Mouse (Mus musculus) spleen, postnatal 36 days (tissue): ENCODE data around the gene Macrod2.

Experiments
- DNase-seq, 2 experiments: peaks; one replicate each; pipeline ENCODE4 v3.0.0; 2022; ENCODE audit warnings: low spot score in 2 of 2, mixed read lengths in 1 of 2

Macrod2 gene

DNA sequence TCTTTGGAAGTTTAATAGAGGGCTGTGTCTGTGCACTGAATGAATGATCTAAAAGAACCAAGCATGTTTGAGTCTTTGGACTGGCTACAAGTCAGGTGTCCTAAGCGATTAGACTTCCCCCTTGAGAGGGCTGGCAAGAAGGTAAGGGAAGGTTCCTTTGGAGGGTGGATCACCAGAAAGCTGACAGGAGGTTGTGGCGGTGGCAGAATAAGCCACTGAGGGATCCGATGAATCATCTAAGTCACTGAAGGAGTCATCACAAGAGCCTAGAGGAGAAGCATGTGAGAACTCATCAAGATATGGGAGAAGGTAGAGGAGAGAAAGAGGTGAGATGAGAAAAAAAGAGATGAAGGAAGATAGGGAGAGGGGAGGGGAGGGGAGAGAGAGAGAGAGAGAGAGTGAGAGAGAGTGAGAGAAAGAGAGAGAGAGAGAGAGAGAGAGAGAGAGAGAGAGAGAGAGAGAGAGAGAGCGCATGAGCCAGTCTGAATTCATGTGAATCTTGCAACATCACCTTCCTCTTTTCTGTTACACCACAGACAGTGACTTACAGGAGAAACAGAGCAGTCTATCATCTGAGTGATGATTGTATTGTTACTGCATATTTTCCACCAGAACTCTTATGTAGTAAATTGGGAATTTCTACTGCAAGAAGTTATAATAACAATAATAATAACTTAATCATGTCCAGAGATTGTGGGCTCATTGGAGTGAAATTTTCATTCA is 398.9 kb downstream of the Macrod2 start:
- DNase-seq, result no peak

DNA sequence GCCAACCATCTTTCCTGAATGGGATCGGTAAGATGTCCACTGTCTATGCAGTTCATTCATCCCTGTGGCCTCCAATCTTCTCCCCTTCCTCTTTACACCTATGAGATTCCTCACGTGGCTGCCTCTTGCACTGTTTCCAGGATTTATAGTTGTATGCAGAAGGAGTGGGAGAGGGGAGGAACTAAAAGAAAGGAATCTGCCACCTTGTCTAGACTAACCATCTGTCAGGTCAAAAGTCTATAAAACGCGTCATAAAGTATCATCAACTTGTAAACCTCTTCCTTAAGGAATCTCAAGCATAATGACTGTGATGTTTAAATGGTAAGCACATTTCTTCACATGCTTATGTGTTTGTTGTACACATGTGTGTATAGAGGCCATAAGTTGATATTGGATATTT is 416.6 kb downstream of the Macrod2 start:
- DNase-seq, result no peak

DNA sequence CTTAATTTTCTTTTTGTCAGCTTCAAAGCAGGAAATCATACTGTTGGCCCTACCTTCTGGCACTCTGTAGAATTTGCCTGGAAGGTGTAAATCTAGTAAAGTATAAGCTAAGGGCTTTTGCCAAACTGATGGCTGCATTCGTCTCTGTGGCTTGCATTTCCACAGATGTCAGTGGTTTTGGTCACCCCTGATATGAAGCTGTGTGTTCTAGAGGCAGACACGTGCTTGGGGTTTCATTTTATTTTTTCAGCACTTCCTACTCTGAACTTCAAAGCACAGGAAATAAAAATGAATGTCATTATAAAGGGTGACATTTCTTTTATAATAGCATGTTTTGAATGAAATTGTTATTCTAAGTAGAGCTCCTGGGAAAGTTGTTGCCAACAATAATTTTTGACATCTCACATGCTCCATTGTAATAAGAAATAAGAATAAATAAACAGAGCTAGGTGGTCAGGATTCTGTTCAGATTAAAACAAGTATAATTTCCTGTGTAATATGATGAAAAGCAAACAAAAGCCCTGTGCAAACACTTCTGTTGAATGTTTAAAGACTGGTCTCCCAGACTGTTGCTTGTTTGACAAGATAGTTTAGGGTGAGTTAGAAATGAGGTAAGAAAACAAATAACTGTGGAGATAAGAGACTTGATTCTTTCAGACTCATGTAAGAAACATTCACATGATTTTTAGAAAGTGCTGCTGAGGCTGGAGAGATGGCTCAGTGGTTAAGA is 424.4 kb downstream of the Macrod2 start:
- no peak for DNase-seq

DNA sequence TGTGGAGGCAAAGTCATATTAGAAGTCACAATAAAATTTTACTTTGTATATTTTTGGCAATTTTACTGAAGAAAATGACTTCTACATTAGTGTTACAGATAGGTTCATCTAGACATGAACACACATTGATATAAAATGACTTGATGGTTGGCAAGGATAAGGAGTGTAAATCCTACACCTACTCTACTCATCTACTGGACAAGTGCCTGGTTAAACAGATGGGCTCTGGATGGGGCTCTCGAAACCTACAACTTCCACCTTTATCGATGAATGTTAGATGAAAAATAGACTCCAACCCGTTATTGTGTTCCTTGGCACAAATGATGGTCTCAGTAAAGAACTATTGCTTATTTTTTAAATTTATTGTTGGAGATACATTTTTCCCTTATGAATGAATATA is 427.3 kb downstream of the Macrod2 start:
- no peak for DNase-seq

DNA sequence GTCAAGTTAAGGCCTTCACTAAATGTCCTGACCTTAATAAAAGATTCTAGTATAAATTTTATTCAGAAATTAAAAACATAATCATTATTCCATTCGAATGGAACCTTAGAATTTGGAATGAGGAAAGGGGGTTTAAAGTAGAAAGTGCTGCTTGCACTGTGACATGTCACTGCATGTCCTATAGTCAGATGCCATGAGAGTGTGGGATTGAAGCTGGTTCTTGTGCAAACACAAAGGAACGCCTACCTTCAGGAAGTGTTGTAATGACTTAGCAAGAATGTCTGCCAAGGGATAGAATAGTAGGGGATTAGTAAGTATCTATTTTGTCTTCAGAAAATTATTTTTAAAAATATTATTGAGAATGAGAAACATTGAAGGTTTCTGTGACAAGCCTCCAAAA is 431.1 kb downstream of the Macrod2 start:
- DNase-seq, result no peak

DNA sequence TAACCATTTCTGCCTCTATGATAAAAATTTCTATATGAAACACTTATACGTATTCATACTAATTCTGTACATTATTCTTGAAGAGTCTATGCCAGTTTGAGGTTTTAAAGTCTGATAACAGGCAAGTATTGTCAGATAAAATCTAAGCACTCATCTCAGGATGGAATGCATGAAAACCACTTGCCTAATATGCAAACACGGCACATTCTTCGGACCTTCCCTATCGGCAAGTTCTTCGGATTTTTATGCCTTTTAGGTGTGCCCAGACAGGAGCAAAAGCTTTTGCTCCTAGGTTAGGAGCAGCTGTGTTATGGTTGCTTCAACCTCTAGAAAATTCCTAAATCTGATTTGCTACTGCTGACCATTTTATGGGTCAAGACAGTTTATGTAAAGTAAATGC is 433.8 kb downstream of the Macrod2 start:
- no peak for DNase-seq

DNA sequence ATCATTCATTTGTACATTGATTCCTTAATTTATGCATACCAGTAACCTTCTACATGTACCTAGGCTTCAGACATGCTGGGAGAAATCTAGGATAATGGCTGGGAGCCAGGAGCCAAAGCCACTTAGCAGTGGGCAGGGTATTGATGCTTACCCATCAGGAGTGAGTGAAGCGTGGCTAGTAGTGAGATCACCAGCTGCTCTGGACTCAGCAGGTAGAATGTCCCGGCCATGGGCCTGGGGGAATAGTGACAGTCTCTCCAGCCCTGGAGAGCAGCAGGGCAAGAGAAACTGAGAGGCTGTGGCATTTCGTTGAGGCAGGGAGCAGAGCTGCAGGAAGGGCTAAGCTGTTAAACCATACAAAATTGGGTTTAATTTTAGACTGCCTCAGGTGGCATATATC is 435.0 kb downstream of the Macrod2 start:
- DNase-seq, result no peak

DNA sequence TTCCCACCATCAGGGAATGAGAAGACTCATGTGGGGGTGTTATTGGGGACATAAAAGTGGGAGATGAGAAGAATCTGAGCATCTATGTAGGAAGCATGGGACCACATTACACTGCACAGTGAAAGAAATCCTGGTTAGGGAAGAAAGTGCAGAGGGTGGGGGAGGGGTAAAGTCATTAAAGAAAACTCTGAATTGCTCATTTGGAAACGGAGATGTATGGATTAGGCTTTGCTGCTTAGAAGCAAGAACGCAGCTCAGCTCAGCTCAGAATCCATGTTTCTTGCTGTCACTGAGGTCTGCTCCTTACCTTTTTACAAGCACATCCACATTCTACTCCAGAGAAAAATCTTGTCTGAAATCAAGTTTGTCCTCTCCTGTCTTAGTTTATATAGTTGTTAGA is 444.3 kb downstream of the Macrod2 start:
- no peak for DNase-seq

DNA sequence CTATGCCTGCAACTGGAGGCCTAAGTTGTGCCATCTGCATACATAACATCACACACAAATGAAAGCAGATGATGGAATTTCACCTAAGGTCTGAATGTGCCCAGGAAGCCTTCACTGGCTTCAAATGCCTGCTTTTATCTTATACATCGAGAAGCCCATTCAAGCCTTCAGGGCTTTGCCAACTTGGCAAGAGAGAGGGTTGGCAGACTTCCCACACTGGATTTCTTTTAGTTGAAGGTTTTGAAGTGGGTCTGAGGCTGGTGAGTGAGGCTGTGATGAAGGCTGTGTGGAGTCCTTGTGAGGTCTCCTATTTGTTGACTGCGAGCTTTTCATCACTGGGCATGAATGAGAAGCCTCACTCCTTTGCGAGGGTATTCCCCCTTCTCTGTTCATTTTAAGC is 444.8 kb downstream of the Macrod2 start:
- DNase-seq, result no peak

DNA sequence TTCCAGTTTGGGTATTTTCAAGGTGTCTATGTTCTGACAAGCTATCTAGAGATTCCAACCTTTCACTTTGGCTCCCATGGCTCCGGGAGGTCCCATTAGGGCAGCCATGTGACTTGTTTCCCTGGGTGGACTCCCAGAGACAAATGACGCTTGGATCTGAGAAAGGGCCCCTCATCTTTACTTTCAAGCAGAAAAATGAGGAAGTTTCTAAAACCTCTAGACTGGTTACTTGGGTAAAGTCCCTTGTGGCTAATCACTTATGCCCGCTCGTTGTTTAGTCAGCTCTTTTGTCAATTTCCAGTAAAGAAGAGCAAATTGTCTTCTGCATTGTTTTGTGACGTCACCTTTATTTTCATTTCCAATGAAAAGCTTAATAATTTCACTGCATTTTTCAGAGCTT is 448.9 kb downstream of the Macrod2 start:
- DNase-seq, result no peak

DNA sequence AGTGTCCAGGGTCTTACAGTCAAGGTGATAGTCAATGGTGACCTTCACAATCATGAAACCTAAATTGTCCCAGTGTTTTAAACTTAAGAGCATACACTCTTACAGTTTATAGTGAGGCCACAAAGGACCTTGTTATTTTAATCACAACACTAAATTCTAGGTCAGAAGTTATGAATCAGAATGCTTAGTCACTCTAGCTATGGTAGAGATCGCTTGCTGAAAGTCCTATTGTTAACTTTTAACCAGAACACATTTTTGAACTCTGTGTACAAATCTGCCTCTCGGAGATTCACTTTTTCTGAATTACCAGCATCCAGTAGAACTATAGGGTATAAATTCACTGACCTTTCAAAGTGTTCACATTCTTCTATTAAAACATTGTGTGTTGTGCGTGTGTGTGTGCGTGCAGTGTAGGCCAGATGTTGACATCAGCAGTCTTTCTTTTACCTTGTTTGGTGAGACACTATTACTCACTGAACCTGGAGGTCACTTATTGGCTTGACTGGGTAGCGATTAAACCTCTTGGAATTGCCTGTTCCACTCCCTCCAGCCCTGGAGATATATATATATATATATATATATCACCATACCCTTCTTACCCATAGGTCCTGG is 452.8 kb downstream of the Macrod2 start:
- DNase-seq, result no peak

DNA sequence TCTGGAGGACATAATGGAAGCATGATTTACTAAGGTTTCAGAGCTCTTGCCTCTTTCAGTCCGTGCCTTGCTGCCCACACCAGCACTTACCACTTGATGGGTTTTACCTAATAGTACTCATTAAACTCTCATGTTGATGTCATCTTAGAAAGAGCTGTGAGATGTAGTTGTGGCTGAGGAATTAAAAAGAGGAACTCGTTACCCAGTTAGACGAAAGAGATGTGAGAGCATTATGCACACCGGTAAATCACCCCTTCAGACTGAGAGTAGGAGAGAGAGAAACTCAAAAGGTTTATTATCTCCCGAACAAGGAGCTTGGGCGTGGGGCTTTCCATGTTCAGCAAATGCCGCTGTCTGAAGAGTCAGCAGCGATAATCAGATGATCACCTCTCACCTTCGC is 458.4 kb downstream of the Macrod2 start:
- no peak for DNase-seq

DNA sequence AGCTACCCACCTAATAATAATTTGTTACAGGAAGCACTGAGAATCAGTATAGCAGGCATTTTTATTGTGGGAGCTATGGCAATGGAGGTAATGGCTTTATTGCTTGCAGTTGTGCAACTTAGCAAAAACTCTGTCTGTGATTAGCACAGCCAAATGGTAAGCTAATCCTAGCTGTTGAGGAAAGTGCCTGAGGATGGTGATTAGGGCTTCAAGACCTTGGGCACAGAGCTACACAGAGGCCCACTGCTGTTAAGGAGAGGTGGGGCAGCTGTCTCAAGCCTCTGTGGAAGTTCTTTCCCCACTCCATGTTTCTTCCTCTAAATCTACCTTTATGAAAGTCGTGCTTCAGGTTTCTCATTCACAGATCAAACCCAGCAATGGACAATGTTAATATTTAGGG is 466.2 kb downstream of the Macrod2 start:
- DNase-seq, result no peak

DNA sequence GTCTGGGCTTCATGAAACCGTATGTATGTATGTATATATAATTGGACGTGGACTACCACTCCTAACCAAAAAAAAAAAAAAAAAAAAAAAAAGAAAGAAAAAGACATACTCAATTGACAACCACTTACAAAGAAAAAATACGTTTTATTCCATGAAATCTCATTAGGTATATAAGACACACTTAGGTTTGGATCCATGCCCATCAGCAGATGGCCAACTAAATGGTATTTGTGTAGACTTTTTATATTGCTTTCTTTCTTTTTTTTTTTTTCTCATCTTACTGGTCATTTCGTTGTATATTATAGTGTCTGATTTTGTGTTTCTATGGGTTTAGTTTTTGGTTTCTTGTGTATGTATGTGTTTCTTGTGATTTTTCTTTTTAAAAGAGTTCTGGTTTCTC is 467.6 kb downstream of the Macrod2 start:
- no peak for DNase-seq

DNA sequence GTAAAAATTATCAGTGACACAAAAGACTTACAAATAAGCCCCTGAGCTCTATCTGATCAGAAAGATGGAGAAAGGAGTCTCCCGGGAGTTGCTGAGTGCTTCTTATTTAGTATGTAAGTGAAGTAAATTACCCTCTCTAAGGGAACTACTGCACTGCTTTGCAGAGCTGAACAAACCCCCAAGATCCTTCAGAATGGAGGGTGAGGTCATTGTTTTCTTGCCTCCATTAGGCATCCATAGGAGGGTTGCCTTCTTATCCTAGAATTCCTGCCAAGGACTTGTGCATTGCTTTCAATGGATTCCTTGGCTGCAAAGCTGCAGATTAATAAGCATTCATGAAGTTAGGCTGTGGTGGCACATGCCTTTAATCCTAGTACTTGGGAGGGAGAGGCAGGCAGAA is 470.5 kb downstream of the Macrod2 start:
- no peak for DNase-seq

DNA sequence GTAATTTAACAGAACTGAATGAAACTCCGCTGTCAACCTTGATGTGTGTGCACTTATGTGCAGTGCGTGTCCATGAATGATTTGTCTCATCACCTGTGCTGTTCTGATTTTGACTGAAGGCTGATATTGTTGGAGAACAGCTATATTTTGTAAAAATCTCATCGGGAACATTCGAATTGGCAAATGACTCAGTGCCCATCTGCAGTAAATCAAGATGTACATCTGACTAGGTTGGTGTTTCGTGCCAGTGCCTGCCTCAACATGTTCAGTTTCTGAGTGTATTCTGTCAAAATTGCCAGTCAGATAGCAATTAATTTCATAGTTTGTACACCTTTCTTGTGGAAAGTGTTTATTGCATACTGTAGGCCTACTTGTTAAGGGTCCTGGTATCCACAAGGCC is 472.0 kb downstream of the Macrod2 start:
- DNase-seq, result no peak

DNA sequence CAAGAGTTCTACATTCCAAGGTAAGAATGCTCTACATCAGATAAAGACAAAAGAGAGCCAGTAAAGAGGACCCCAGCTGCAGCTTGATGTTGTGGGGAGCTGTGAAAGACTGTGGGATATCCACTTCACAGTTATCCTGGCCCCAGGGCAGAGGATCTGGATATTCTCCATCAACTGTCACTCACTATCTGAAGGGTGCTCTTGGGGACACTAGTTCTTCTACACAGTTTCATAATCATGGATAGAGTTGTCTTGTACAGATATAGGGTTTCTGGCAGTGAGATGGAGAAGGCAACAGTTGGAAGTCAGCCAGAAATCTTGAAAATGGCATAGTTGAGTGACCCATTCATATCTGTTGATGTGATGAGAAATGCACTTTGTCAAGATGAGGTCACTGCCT is 490.1 kb downstream of the Macrod2 start:
- no peak for DNase-seq

DNA sequence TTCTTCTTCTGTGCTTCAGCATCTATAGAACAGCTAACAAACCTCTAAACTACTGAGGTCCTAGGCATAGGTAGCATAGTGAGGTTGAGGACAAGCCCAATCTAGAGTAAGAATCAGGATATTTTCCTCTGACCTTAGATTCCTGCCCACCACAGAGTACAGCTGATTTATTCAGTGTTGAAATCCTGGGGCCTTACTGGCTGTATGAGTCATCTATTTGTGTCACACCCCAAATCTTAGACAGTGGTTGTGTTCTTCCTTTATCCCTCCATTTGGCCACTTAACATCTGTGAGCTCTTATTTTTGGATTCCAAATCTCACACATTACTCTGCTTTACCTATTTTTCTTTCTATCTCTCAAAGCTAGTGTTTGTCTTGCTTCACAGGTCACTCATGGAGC is 495.6 kb downstream of the Macrod2 start:
- DNase-seq, result no peak

DNA sequence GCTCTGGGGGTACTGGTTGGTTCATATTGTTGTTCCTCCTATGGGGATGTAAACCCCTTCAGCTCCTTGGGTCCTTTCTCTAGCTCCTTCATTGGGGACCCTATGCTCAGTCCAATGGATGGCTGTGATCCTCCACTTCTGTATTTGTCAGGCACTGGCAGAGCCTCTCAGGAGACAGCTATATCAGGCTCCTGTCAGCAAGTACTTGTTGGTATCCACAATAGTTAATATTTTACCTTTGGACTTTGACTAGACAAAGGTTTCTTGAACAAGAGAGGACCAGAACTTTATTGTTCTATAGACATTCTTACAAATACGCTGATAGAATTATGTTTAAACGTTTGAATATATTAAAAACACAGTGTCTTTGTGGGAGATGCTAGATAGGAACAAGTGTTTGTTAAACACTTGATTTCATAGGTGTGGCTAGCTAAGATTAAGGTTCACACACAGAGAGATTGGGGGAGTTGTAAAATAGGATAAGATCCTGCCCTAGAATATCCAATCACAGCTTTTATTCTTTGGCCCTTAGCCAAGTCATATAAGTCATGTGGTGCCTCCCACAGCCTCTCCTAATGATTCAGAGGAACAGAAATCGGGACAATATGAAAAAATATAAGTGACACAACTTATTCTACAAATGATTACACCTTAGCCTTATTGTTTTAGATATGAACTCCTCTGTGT is 501.4 kb downstream of the Macrod2 start:
- no peak for DNase-seq

DNA sequence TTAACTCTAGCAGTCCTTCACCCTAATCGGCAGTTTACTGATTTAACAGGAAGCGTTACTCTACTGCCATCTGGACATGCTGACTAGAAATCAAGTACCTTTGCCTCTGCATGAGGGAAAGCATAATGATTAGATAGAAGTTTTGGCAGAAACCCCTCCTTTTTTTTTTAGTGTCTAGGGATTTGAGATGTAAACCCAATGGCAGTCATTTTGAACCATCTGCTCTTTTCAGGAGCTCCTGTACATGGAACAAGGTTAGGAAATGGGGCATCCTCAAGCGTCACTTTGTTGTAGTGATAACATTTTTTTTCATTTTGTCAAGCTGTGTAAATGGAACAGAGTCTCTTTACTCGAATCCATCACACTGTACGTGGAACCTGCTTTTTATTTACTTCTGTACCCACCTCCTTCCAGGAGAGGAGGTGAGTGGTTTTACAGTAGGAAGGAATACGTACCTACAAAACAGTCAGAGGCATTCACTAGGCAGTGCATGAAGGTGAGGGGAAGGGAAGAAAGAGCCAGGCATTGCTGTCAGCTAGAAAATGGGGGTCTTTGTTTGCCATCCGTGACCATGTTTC is 503.4 kb downstream of the Macrod2 start:
- DNase-seq, result no peak

DNA sequence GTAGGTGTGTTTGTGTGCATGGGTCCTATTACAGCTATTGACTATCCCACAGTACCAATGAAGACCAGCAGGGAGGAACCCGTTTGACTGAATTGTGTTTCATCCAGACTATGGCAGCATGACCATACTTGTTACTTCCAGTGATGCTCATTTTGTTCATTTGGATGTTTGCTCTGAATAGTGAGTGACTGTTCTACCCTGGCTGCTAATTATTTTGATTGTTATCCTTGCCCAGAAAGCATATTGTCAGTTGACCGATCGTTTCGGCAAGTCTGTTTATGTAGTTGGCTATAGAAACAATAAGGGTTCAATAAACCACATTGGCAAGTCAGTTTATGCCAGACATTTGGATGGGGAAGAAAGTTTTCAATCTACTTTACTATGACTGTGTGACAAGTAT is 510.2 kb downstream of the Macrod2 start:
- DNase-seq, result no peak

DNA sequence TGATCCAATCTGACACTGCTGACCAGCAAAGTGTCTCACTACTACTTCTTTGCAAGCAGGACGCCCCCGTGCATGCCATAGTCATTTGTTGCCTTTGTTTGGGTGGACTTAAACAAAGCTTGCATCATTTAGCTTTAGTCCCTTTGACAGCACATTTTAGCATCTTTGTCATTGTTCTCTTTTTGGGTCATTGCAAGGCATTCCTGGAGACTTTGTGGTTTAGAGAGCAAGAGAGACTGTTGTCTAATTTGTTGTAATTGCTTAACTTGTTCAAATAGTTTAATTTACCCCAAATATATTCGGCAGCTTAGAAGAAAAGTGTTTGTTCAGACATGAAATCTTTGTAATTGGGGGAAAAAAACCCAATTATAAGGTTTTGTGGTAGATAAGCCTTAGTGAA is 511.0 kb downstream of the Macrod2 start:
- no peak for DNase-seq
